Mouse (Mus musculus) embryonic facial prominence, embryonic 12.5 days (tissue): ENCODE measurements around the gene Klf14. TPM values are rescaled to one million over a fixed set of nuclear protein-coding genes. Genes with fewer than 3 reads are reported as not detected.

Source experiments
- ATAC-seq: fragments of 200-750 bp; cut with Nextera tagmentation; 2 replicates; pipeline ENCODE4 v1.8.0; 2017; ENCODE audit not compliant: insufficient number of reproducible peaks, insufficient read depth, low FRiP score, low TSS enrichment
- H3K27ac ChIP-seq: fragments of 300-500 bp; sonication (generic); 2 replicates; pipeline ENCODE4 v1.5.1; 2016; ENCODE audit warnings: mild to moderate bottlenecking
- H3K27me3 ChIP-seq: fragments of 300-500 bp; sonication (generic); 2 replicates; pipeline ENCODE4 v1.6.1; 2016; ENCODE audit warnings: mild to moderate bottlenecking, moderate library complexity
- H3K36me3 ChIP-seq: fragments of 300-500 bp; sonication (generic); 2 replicates; pipeline ENCODE4 v1.6.1; 2016; ENCODE audit warnings: mild to moderate bottlenecking
- H3K4me1 ChIP-seq: fragments of 300-500 bp; sonication (generic); 2 replicates; pipeline ENCODE4 v1.6.1; 2016
- H3K4me2 ChIP-seq: fragments of 300-500 bp; sonication (generic); replicated peaks from 2 replicates; pipeline ENCODE4 v1.6.1; 2016; ENCODE audit warnings: mild to moderate bottlenecking, moderate library complexity
- H3K4me3 ChIP-seq: fragments of 300-500 bp; sonication (generic); 2 replicates; pipeline ENCODE4 v1.5.1; 2016; ENCODE audit warnings: mild to moderate bottlenecking
- H3K9ac ChIP-seq: fragments of 300-500 bp; sonication (generic); 2 replicates; pipeline ENCODE4 v1.6.1; 2016; ENCODE audit warnings: mild to moderate bottlenecking, moderate library complexity
- H3K9me3 ChIP-seq: fragments of 300-500 bp; sonication (generic); 2 replicates; pipeline ENCODE4 v1.6.1; 2016; ENCODE audit warnings: mild to moderate bottlenecking, moderate library complexity
- WGBS: fragments of 180-500 bp; shearing (Covaris S2); methylation state at CpG from one replicate; pipeline ENCODE4 v1.1.7; 2016; 5-methylcytosine and 5-hydroxymethylcytosine counted together
- polyA plus RNA-seq: library from polyadenylated mRNA; unstranded; fragments of >200 nt; fragmentation: Nextera tagmentation; extraction: Ambion mirVana; gene quantifications from 2 replicates; pipeline ENCODE4 v1.2.1, GENCODE M21; 2016

The Klf14 gene
- polyA plus RNA-seq, result 4.6 and 4.8 TPM in 2 replicates

GRCm38 (mm10) chr6:30958736-30959540 lies at the start of gene Klf14:
TSS of gene Klf14 (minus strand) at chr6:30959078.
- H3K9me3 ChIP-seq, result peaks cover 26% of the 10 kb centered on the region
- H3K27ac ChIP-seq, result peak within 1 kb of the TSS; percentile 41; the same call in 1 of the 2 replicates
- H3K4me1 ChIP-seq, result no peaks in the 10 kb centered on the region
- H3K36me3 ChIP-seq, result peaks cover 7% of the 10 kb centered on the region; the same call in 1 of the 2 replicates
- peak within 1 kb of the TSS; percentile 64 for H3K4me2 ChIP-seq
- peak within 1 kb of the TSS; percentile 24; the same call in 1 of the 2 replicates for H3K9ac ChIP-seq
- H3K27me3 ChIP-seq, result peaks cover 44% of the 10 kb centered on the region
- WGBS, result 1% methylated on average over 65 of the region's 75 CpGs
- ATAC-seq, result no peak
- H3K4me3 ChIP-seq, result peak within 1 kb of the TSS; percentile 50

- 63% methylated on average over 6 of the region's 6 CpGs for WGBS
These were observed 47.3 kb upstream of the Klf14 start for GRCm38 (mm10) chr6:31006111-31006600.

DNA sequence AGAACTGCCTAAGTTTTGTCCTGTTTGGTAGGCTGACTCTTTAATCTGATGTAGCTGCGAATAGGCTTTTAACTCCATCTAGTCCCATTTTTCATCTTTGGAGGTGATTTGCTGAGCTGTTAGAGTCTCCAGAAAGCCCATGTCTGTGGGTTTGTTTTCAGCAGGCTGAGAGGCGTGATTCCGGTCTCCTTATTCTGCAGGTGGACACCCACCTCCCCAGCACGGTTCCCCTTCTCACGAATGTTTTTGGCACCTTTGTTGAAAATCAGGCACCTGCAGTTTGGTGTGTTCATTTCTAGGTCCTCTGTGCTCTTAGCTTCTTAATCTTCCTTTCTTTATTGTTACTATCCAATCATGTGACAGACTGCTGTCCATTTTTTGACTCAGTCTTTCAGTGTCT lies 27.5 kb upstream of the Klf14 start:
- no peaks in the 10 kb centered on the region for H3K36me3 ChIP-seq
- 91% methylated on average over 5 of the region's 5 CpGs for WGBS
- H3K4me3 ChIP-seq, result no peak overlapping the region
- H3K4me2 ChIP-seq, result no peak overlapping the region
- no peak overlapping the region for H3K27ac ChIP-seq
- ATAC-seq, result no peak
- H3K27me3 ChIP-seq, result no peaks in the 10 kb centered on the region
- H3K9me3 ChIP-seq, result no peaks in the 10 kb centered on the region
- no peaks in the 10 kb centered on the region for H3K4me1 ChIP-seq
- H3K9ac ChIP-seq, result no peak overlapping the region

More at GRCm38 (mm10) chr6:31006111-31006600, 47.3 kb upstream of the Klf14 start:
- H3K9ac ChIP-seq, result no peak overlapping the region
- no peak overlapping the region for H3K27ac ChIP-seq
- H3K4me1 ChIP-seq, result peaks cover 1% of the 10 kb centered on the region; the same call in 1 of the 2 replicates
- no peak overlapping the region for H3K4me3 ChIP-seq
- H3K27me3 ChIP-seq, result no peaks in the 10 kb centered on the region
- no peaks in the 10 kb centered on the region for H3K36me3 ChIP-seq
- H3K4me2 ChIP-seq, result no peak overlapping the region
- H3K9me3 ChIP-seq, result no peaks in the 10 kb centered on the region
- no peak for ATAC-seq

DNA sequence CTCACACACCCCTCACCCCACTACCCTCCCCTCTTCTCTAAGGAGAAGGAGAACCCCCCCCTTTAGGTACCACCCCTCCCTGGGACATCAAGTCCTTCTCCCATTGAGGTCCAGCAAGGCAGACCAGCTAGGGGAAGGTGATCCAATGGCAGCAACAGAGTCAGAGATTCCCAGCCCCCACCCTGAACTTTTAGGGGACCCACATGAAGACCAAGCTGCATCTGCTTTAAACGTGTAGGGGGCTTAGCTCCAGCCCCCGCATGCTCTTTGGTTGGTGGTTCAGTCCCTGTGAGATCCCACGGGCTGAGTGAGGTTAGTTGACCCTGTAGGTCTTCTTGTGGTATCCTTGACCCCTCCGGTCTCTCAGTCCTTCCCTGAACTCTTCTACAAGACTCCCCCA lies 24.1 kb upstream of the Klf14 start:
- Histone ChIP-seq H3K4me3 (no peak overlapping the region), H3K4me2 (no peak overlapping the region), H3K9ac (no peak overlapping the region), H3K27ac (no peak overlapping the region), H3K4me1 (no peaks in the 10 kb centered on the region), H3K27me3 (no peaks in the 10 kb centered on the region), H3K36me3 (no peaks in the 10 kb centered on the region), H3K9me3 (no peaks in the 10 kb centered on the region)
- WGBS, result 63% methylated on average over 4 of the region's 4 CpGs
- ATAC-seq, result no peak; the same call in 1 of the 2 replicates

GRCm38 (mm10) chr6:30982372-30982980 lies 23.6 kb upstream of the Klf14 start:
- H3K4me2 ChIP-seq, result peak overlapping the region; percentile 46

GRCm38 (mm10) chr6:30981351-30981750 lies 22.5 kb upstream of the Klf14 start:
- H3K4me1 ChIP-seq, result no peaks in the 10 kb centered on the region
- no peaks in the 10 kb centered on the region for H3K27me3 ChIP-seq
- ATAC-seq, result no peak
- H3K36me3 ChIP-seq, result no peaks in the 10 kb centered on the region
- no peak overlapping the region for H3K4me2 ChIP-seq
- no peak overlapping the region for H3K9ac ChIP-seq
- no peak overlapping the region for H3K4me3 ChIP-seq
- no peak overlapping the region for H3K27ac ChIP-seq
- WGBS, result 85% methylated on average over 5 of the region's 5 CpGs
- no peaks in the 10 kb centered on the region for H3K9me3 ChIP-seq

More at GRCm38 (mm10) chr6:30982372-30982980, 23.6 kb upstream of the Klf14 start:
- no peaks in the 10 kb centered on the region for H3K9me3 ChIP-seq
- 19% methylated on average over 13 of the region's 13 CpGs for WGBS
- H3K27ac ChIP-seq, result 0 out of 2 replicates have a peak overlapping the region, but pooled peaks have one; percentile 46
- ATAC-seq, result no peak
- no peaks in the 10 kb centered on the region for H3K4me1 ChIP-seq
- H3K27me3 ChIP-seq, result no peaks in the 10 kb centered on the region
- H3K36me3 ChIP-seq, result no peaks in the 10 kb centered on the region
- H3K4me3 ChIP-seq, result peak overlapping the region; percentile 26; the same call in 1 of the 2 replicates
- peak overlapping the region; percentile 24; the same call in 1 of the 2 replicates for H3K9ac ChIP-seq

DNA sequence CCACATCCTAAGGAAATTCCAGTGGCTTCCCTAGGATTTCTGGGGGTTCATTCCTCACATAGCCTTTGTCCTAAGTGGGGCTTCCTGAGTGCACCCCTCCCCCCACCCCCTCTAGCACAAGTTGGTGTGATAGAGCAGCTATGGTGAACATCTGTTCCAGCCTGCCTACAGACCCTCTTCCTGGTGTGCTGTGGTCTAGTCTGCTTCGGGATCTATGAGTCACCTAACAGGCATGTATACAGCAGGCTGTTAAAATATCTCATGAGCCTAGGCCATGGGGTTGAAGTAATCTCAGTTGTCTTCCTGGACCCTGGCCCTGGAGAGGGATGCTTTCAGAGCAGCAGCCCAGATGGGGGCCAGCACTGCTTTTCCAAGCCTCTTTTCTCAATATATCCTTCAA lies 19.7 kb upstream of the Klf14 start:
- no peaks in the 10 kb centered on the region for H3K27me3 ChIP-seq
- ATAC-seq, result no peak
- no peak overlapping the region for H3K4me2 ChIP-seq
- H3K36me3 ChIP-seq, result no peaks in the 10 kb centered on the region
- H3K4me1 ChIP-seq, result no peaks in the 10 kb centered on the region
- no peaks in the 10 kb centered on the region for H3K9me3 ChIP-seq
- no peak overlapping the region for H3K4me3 ChIP-seq
- no peak overlapping the region for H3K27ac ChIP-seq
- 61% methylated on average over 1 of the region's 1 CpGs for WGBS
- H3K9ac ChIP-seq, result no peak overlapping the region

GRCm38 (mm10) chr6:30972121-30972520 lies 13.2 kb upstream of the Klf14 start:
- Histone ChIP-seq H3K4me2 (no peak overlapping the region), H3K4me3 (no peak overlapping the region), H3K27me3 (no peaks in the 10 kb centered on the region), H3K9me3 (no peaks in the 10 kb centered on the region), H3K36me3 (no peaks in the 10 kb centered on the region), H3K27ac (no peak overlapping the region), H3K9ac (no peak overlapping the region), H3K4me1 (no peaks in the 10 kb centered on the region)
- no peak for ATAC-seq
- 64% methylated on average over 1 of the region's 1 CpGs for WGBS

- peak overlapping the region; percentile 50 for H3K4me3 ChIP-seq
- no peak for ATAC-seq
- H3K27ac ChIP-seq, result peak overlapping the region; percentile 41; the same call in 1 of the 2 replicates
- H3K9ac ChIP-seq, result peak overlapping the region; percentile 24; the same call in 1 of the 2 replicates
- H3K36me3 ChIP-seq, result peaks cover 7% of the 10 kb centered on the region; the same call in 1 of the 2 replicates
- H3K4me2 ChIP-seq, result peak overlapping the region; percentile 64
- H3K4me1 ChIP-seq, result no peaks in the 10 kb centered on the region
- peaks cover 38% of the 10 kb centered on the region for H3K27me3 ChIP-seq
- WGBS, result 3% methylated on average over 84 of the region's 84 CpGs
- H3K9me3 ChIP-seq, result peaks cover 26% of the 10 kb centered on the region
These were observed 818 bp downstream of the Klf14 start for GRCm38 (mm10) chr6:30957784-30958735.

DNA sequence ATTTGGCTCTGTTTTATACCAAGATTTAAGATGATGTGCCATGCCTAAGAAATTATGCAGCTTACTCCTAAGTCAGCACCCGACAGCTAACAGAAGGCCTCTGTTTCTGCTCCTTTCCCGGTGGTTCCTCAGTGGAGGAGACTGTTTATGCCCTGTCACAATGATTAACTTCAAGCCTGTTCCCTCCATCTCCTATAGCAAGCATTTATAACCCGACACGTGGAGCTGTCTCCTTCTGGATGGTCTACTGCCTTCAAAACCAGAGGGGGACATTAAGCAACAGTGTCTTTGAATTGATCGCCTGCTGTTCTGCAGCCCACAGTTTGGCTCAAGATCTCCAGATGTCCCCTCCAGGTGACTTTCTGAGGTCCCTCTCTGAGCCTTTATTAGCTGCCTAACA lies 19.6 kb downstream of the Klf14 start:
- Histone ChIP-seq H3K4me3 (no peak overlapping the region), H3K9ac (no peak overlapping the region), H3K4me2 (no peak overlapping the region), H3K36me3 (no peaks in the 10 kb centered on the region), H3K27me3 (no peaks in the 10 kb centered on the region), H3K27ac (no peak overlapping the region), H3K4me1 (no peaks in the 10 kb centered on the region), H3K9me3 (no peaks in the 10 kb centered on the region)
- no peak for ATAC-seq
- WGBS, result 63% methylated on average over 5 of the region's 5 CpGs

DNA sequence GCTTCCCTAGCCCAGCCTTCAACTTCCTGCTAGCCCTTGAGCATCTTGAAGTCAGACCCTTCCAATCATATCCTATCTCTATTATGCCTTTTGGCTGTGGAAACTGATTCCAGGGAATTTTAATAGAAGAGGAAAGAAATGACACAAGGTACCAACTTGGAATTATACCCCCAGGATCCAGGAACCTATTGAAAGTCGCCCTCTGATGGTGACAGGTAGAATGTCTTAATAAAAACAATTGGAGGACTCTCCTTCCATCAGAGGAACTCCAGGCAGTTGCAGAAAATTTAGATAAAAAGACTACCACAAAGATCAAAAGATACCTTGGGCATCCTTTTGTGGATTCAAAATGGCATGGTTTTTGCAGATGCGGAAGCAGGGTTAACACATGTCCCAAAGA lies 36.1 kb downstream of the Klf14 start:
- no peaks in the 10 kb centered on the region for H3K9me3 ChIP-seq
- H3K27me3 ChIP-seq, result no peaks in the 10 kb centered on the region
- no peak for ATAC-seq
- H3K4me3 ChIP-seq, result no peak overlapping the region
- H3K36me3 ChIP-seq, result no peaks in the 10 kb centered on the region
- 38% methylated on average over 2 of the region's 2 CpGs for WGBS
- H3K27ac ChIP-seq, result no peak overlapping the region
- 0 out of 2 replicates have a peak, but pooled peaks cover 2% of the 10 kb centered on the region for H3K4me1 ChIP-seq
- no peak overlapping the region for H3K4me2 ChIP-seq
- H3K9ac ChIP-seq, result no peak overlapping the region
